ENCODE assay signal across 8 mouse cellular contexts in genomic region chr11:20742361-20742897, GRCm38 (mm10). TPM values are rescaled to one million over a fixed set of nuclear protein-coding genes. Genes with fewer than 3 reads are reported as not detected.
DNase-seq lines count a peak whose midpoint lies in the region; ATAC-seq and TF ChIP-seq lines count a peak whose summit lies in the region.

No protein-coding gene starts in this region.

- no peak for TF ChIP-seq POLR2A in liver, adult 2 months (IDR thresholded peaks at IDR 0.05; ENCODE audit: extremely low read depth, insufficient read depth, low read length)
- no peak for TF ChIP-seq POLR2A in myocyte (IDR thresholded peaks at IDR 0.05; ENCODE audit: insufficient read length, low read depth)

- peak overlapping the region; percentile 96 for H3ac ChIP-seq in myocyte (ENCODE audit: control insufficient read depth, insufficient read length)

- DNase-seq in CD4-positive helper T cell, adult 2 months (ENCODE audit: low read depth, low spot score): peak; percentile 88
- DNase-seq in adrenal gland, adult 2 months: peak; percentile 61
- peak; percentile 85 for DNase-seq in embryonic facial prominence, embryonic 11.5 days (ENCODE audit: low spot score)
- peak; percentile 74 for DNase-seq in liver, adult 2 months (ENCODE audit: extremely low read depth, low read depth, low spot score)
- peak; percentile 61 for DNase-seq in stomach, postnatal 0 days (ENCODE audit: low spot score)

- under 1% methylated on average over 9 of the region's 9 CpGs for WGBS in embryonic facial prominence, embryonic 11.5 days
- WGBS in heart, embryonic 12.5 days: under 1% methylated on average over 9 of the region's 9 CpGs
- under 1% methylated on average over 9 of the region's 9 CpGs for WGBS in kidney, embryonic 16.5 days
- 0% methylated on average over 9 of the region's 9 CpGs for WGBS in liver, adult 2 months
- WGBS in stomach, postnatal 0 days: 1% methylated on average over 9 of the region's 9 CpGs

- ATAC-seq in embryonic facial prominence, embryonic 11.5 days (replicated peaks; ENCODE audit: insufficient number of reproducible peaks, low FRiP score, low TSS enrichment, low read depth): no peak
- no peak for ATAC-seq in heart, embryonic 12.5 days (ENCODE audit: insufficient number of reproducible peaks, low FRiP score)
- ATAC-seq in kidney, embryonic 16.5 days (ENCODE audit: low FRiP score, low TSS enrichment): no peak
- no peak for ATAC-seq in stomach, postnatal 0 days (ENCODE audit: low FRiP score, low TSS enrichment)

- no peaks in the 10 kb centered on the region for H3K9me3 ChIP-seq in embryonic facial prominence, embryonic 11.5 days (replicated peaks; ENCODE audit: control insufficient read depth, low read length)
- H3K9me3 ChIP-seq in heart, embryonic 12.5 days (replicated peaks): no peaks in the 10 kb centered on the region
- no peaks in the 10 kb centered on the region for H3K9me3 ChIP-seq in kidney, embryonic 16.5 days (ENCODE audit: low read length)
- no peaks in the 10 kb centered on the region for H3K9me3 ChIP-seq in stomach, postnatal 0 days (ENCODE audit: control insufficient read depth, low read length)

- H3K79me2 ChIP-seq in liver, adult 2 months (ENCODE audit: control insufficient read depth, insufficient read depth, low read length): no peaks in the 10 kb centered on the region
- peaks cover 33% of the 10 kb centered on the region for H3K79me2 ChIP-seq in myocyte (ENCODE audit: control insufficient read depth, insufficient read depth)

- H3K4me1 ChIP-seq in embryonic facial prominence, embryonic 11.5 days (ENCODE audit: control insufficient read depth, insufficient read depth, low read length): no peaks in the 10 kb centered on the region
- no peaks in the 10 kb centered on the region for H3K4me1 ChIP-seq in heart, embryonic 12.5 days (replicated peaks)
- H3K4me1 ChIP-seq in kidney, embryonic 16.5 days (ENCODE audit: insufficient read depth, low read length): no peaks in the 10 kb centered on the region
- no peaks in the 10 kb centered on the region for H3K4me1 ChIP-seq in liver, adult 2 months (ENCODE audit: control insufficient read depth, insufficient read depth, low read length)
- H3K4me1 ChIP-seq in stomach, postnatal 0 days (replicated peaks; ENCODE audit: control insufficient read depth, insufficient read depth): no peaks in the 10 kb centered on the region

- peak overlapping the region; percentile 89 for H3K4me2 ChIP-seq in embryonic facial prominence, embryonic 11.5 days (ENCODE audit: low read depth, low read length)
- H3K4me2 ChIP-seq in heart, embryonic 12.5 days: peak overlapping the region; percentile 83
- H3K4me2 ChIP-seq in kidney, embryonic 16.5 days (replicated peaks; ENCODE audit: low read depth, low read length): peak overlapping the region; percentile 75
- H3K4me2 ChIP-seq in myocyte (ENCODE audit: low read depth): peak overlapping the region; percentile 93
- peak overlapping the region; percentile 83 for H3K4me2 ChIP-seq in stomach, postnatal 0 days (replicated peaks; ENCODE audit: low read depth)

- no peaks in the 10 kb centered on the region for H3K36me3 ChIP-seq in embryonic facial prominence, embryonic 11.5 days (replicated peaks; ENCODE audit: control insufficient read depth, insufficient read depth, low read depth, low read length)
- no peaks in the 10 kb centered on the region for H3K36me3 ChIP-seq in heart, embryonic 12.5 days
- H3K36me3 ChIP-seq in kidney, embryonic 16.5 days (ENCODE audit: insufficient read depth, low read length): no peaks in the 10 kb centered on the region
- H3K36me3 ChIP-seq in liver, adult 2 months (ENCODE audit: control insufficient read depth, insufficient read depth, low read length): no peaks in the 10 kb centered on the region
- H3K36me3 ChIP-seq in myocyte (ENCODE audit: control insufficient read depth, insufficient read depth): no peaks in the 10 kb centered on the region
- no peaks in the 10 kb centered on the region for H3K36me3 ChIP-seq in stomach, postnatal 0 days (ENCODE audit: control insufficient read depth, insufficient read depth, low read length)

- TF ChIP-seq EP300 in stomach, postnatal 0 days (optimal IDR thresholded peaks at IDR 0.05): peak; percentile 55

- no peaks in the 10 kb centered on the region for H3K27me3 ChIP-seq in embryonic facial prominence, embryonic 11.5 days (ENCODE audit: control insufficient read depth, insufficient read depth, low read length)
- no peaks in the 10 kb centered on the region for H3K27me3 ChIP-seq in heart, embryonic 12.5 days (replicated peaks)
- H3K27me3 ChIP-seq in kidney, embryonic 16.5 days (ENCODE audit: insufficient read depth, low read length): no peaks in the 10 kb centered on the region
- no peaks in the 10 kb centered on the region for H3K27me3 ChIP-seq in liver, adult 2 months (ENCODE audit: control insufficient read depth, insufficient read depth, low read length)
- H3K27me3 ChIP-seq in myocyte (ENCODE audit: control insufficient read depth, insufficient read depth, insufficient read length): peaks cover 10% of the 10 kb centered on the region
- no peaks in the 10 kb centered on the region for H3K27me3 ChIP-seq in stomach, postnatal 0 days (ENCODE audit: control insufficient read depth, insufficient read depth, low read length)

- TF ChIP-seq CTCF in liver, adult 2 months (IDR thresholded peaks at IDR 0.05; ENCODE audit: low read depth, low read length): peak; percentile 21; the same call in 1 of the 2 replicates
- TF ChIP-seq CTCF in stomach, postnatal 0 days (IDR thresholded peaks at IDR 0.05; ENCODE audit: low read depth): peak; percentile 84

- H3K9ac ChIP-seq in embryonic facial prominence, embryonic 11.5 days (replicated peaks; ENCODE audit: low read length): peak overlapping the region; percentile 64
- H3K9ac ChIP-seq in heart, embryonic 12.5 days: peak overlapping the region; percentile 95
- peak overlapping the region; percentile 95 for H3K9ac ChIP-seq in kidney, embryonic 16.5 days (replicated peaks; ENCODE audit: low read length)
- peak overlapping the region; percentile 63 for H3K9ac ChIP-seq in liver, adult 2 months (ENCODE audit: low read depth, low read length)
- peak overlapping the region; percentile 89 for H3K9ac ChIP-seq in stomach, postnatal 0 days (ENCODE audit: low read length)

- H3K4me3 ChIP-seq in embryonic facial prominence, embryonic 11.5 days (ENCODE audit: low read depth, low read length): peak overlapping the region; percentile 97
- H3K4me3 ChIP-seq in heart, embryonic 12.5 days: peak overlapping the region; percentile 99
- H3K4me3 ChIP-seq in kidney, embryonic 16.5 days (ENCODE audit: low read length): peak overlapping the region; percentile 96
- peak overlapping the region; percentile 85 for H3K4me3 ChIP-seq in liver, adult 2 months (ENCODE audit: insufficient read depth, low read depth, low read length)
- peak overlapping the region; percentile 34 for H3K4me3 ChIP-seq in myocyte
- H3K4me3 ChIP-seq in stomach, postnatal 0 days (ENCODE audit: low read depth, low read length): peak overlapping the region; percentile 99

- peak overlapping the region; percentile 81 for H3K27ac ChIP-seq in embryonic facial prominence, embryonic 11.5 days (replicated peaks; ENCODE audit: low read depth, low read length)
- H3K27ac ChIP-seq in heart, embryonic 12.5 days (ENCODE audit: poor library complexity, severe bottlenecking): peak overlapping the region; percentile 92
- H3K27ac ChIP-seq in kidney, embryonic 16.5 days (ENCODE audit: low read length): peak overlapping the region; percentile 92
- H3K27ac ChIP-seq in liver, adult 2 months (replicated peaks; ENCODE audit: insufficient read depth, low read depth, low read length): peak overlapping the region; percentile 99
- H3K27ac ChIP-seq in stomach, postnatal 0 days (replicated peaks): peak overlapping the region; percentile 97

TF ChIP-seq in myocyte, 11 proteins besides CTCF, POLR2A, EP300 and RAD21:
- no peak for TF ChIP-seq SRF (IDR thresholded peaks at IDR 0.05; ENCODE audit: control insufficient read depth, insufficient read length, low read depth)
- TF ChIP-seq USF1 (IDR thresholded peaks at IDR 0.05; ENCODE audit: low read depth): no peak
- TF ChIP-seq TCF3 (IDR thresholded peaks at IDR 0.05; ENCODE audit: insufficient read length, low read depth): no peak

RNA-seq across cellular contexts. Expression of gene Aftph, which starts 1.0 kb away (rescaled TPM):
- 10 to 100 TPM; 48.9 to 63.1 TPM for total RNA-seq in adrenal gland, adult 2 months (2021)
- 12.1 and 24.4 TPM in 2 replicates for polyA plus RNA-seq in adrenal gland, adult 2 months (2012; rRNA removed)
- polyA plus RNA-seq in embryonic facial prominence, embryonic 11.5 days (2014; fragmentation: Nextera tagmentation; extraction: Ambion mirVana): 21.4 and 22.1 TPM in 2 replicates
- 12.4 and 12.9 TPM in 2 replicates for polyA plus RNA-seq in heart, embryonic 12.5 days (2016; fragmentation: Nextera tagmentation; extraction: Ambion mirVana)
- polyA plus RNA-seq in kidney, embryonic 16.5 days (2015; fragmentation: Nextera tagmentation; extraction: Ambion mirVana): 26.1 and 29.2 TPM in 2 replicates
- total RNA-seq in liver, adult 2 months (2014; rRNA removed): 30.3 and 33.5 TPM in 2 replicates
- 16.9 and 24.6 TPM in 2 replicates for polyA plus RNA-seq in liver, adult 2 months (2012; rRNA removed)
- 7.6 TPM for polyA plus RNA-seq in myocyte (2012; fragmentation: generic; extraction: Trizol)
- 14.8 and 15.3 TPM in 2 replicates for polyA plus RNA-seq in stomach, postnatal 0 days (2015; fragmentation: Nextera tagmentation; extraction: Ambion mirVana)

Comparison
In these comparisons a context has a peak if more than half of its experiments do, and no peak if none do; other contexts are left out.
1. H3K4me3 ChIP-seq: peak in every context shown above with its lines; median percentile 99 in heart, embryonic 12.5 days; 99 in stomach, postnatal 0 days; 97 in embryonic facial prominence, embryonic 11.5 days; 96 in kidney, embryonic 16.5 days; 85 in liver, adult 2 months; 34 in myocyte.